Mouse (Mus musculus) midbrain, embryonic 15.5 days (tissue): ENCODE data around the gene Tpst2. TPM values are rescaled to one million over a fixed set of nuclear protein-coding genes. Genes with fewer than 3 reads are reported as not detected.
A peak's percentile ranks its signal among the peaks of the same experiment; 100 is the strongest.

Experiments
- ATAC-seq: fragments of 200-750 bp; cut with Nextera tagmentation; replicated peaks from 2 replicates; pipeline ENCODE4 v1.8.0; 2017; ENCODE audit warnings: moderate TSS enrichment
- H3K27ac ChIP-seq: fragments of 300-500 bp; sonication (generic); 2 replicates; pipeline ENCODE4 v1.5.1; 2015; ENCODE audit warnings: mild to moderate bottlenecking, inconsistent platforms
- H3K27me3 ChIP-seq: fragments of 300-500 bp; sonication (generic); replicated peaks from 2 replicates; pipeline ENCODE4 v1.6.1; 2015; ENCODE audit warnings: inconsistent platforms
- H3K36me3 ChIP-seq: fragments of 300-500 bp; sonication (generic); replicated peaks from 2 replicates; pipeline ENCODE4 v1.6.1; 2015; ENCODE audit warnings: inconsistent platforms
- H3K4me1 ChIP-seq: fragments of 300-500 bp; sonication (generic); 2 replicates; pipeline ENCODE4 v1.6.1; 2015; ENCODE audit warnings: inconsistent platforms
- H3K4me2 ChIP-seq: fragments of 300-500 bp; sonication (generic); 2 replicates; pipeline ENCODE4 v1.6.1; 2015; ENCODE audit warnings: inconsistent platforms, mild to moderate bottlenecking, moderate library complexity
- H3K4me3 ChIP-seq: fragments of 300-500 bp; sonication (generic); 2 replicates; pipeline ENCODE4 v1.5.1; 2015; ENCODE audit warnings: mild to moderate bottlenecking, inconsistent platforms
- H3K9ac ChIP-seq: fragments of 300-500 bp; sonication (generic); 2 replicates; pipeline ENCODE4 v1.6.1; 2015; ENCODE audit warnings: mild to moderate bottlenecking, inconsistent platforms
- H3K9me3 ChIP-seq: fragments of 300-500 bp; sonication (generic); 2 replicates; pipeline ENCODE4 v1.6.1; 2016; ENCODE audit warnings: inconsistent platforms
- WGBS: fragments of 180-500 bp; shearing (Covaris S2); methylation state at CpG from one replicate; pipeline ENCODE4 v1.1.7; 2015; ENCODE audit warnings: mixed read lengths; 5-methylcytosine and 5-hydroxymethylcytosine counted together
- polyA plus RNA-seq: library from polyadenylated mRNA; unstranded; fragments of >200 nt; fragmentation: Nextera tagmentation; extraction: Ambion mirVana; gene quantifications from 2 replicates; pipeline ENCODE4 v1.2.1, GENCODE M21; 2015

The Tpst2 gene
- polyA plus RNA-seq, result 29.4 and 33.7 TPM in 2 replicates

- WGBS, result 0% methylated on average over 59 of the region's 62 CpGs
- peak; percentile 94 for ATAC-seq
- Histone ChIP-seq H3K27ac (peak within 1 kb of the TSS; percentile 85), H3K9me3 (no peaks in the 10 kb centered on the region), H3K4me3 (peak within 1 kb of the TSS; percentile 80), H3K4me1 (peaks cover 25% of the 10 kb centered on the region), H3K4me2 (peak within 1 kb of the TSS; percentile 95), H3K27me3 (no peaks in the 10 kb centered on the region), H3K36me3 (no peaks in the 10 kb centered on the region), H3K9ac (peak within 1 kb of the TSS; percentile 59)
Observed at GRCm38 (mm10) chr5:112276267-112276873, at the start of gene Tpst2. Gene Tpst2 (plus strand): TSS chr5:112276691.

GRCm38 (mm10) chr5:112227354-112227753 lies 49.1 kb upstream of the Tpst2 start:
- under 1% methylated on average over 30 of the region's 30 CpGs for WGBS
- H3K9ac ChIP-seq, result peak overlapping the region; percentile 94

GRCm38 (mm10) chr5:112227898-112228239 lies 48.6 kb upstream of the Tpst2 start:
- Histone ChIP-seq H3K9me3 (no peaks in the 10 kb centered on the region), H3K27me3 (no peaks in the 10 kb centered on the region), H3K27ac (peak overlapping the region; percentile 97), H3K4me1 (peaks cover 41% of the 10 kb centered on the region), H3K36me3 (peaks cover 7% of the 10 kb centered on the region), H3K4me3 (peak overlapping the region; percentile 76), H3K4me2 (peak overlapping the region; percentile 82), H3K9ac (peak overlapping the region; percentile 94)
- ATAC-seq, result no peak; the same call in 1 of the 2 replicates
- WGBS, result under 1% methylated on average over 13 of the region's 13 CpGs

More at GRCm38 (mm10) chr5:112227354-112227753, 49.1 kb upstream of the Tpst2 start:
- ATAC-seq, result peak; percentile 6; the same call in 1 of the 2 replicates
- peaks cover 47% of the 10 kb centered on the region for H3K4me1 ChIP-seq
- peak overlapping the region; percentile 76 for H3K4me3 ChIP-seq
- no peaks in the 10 kb centered on the region for H3K9me3 ChIP-seq
- no peaks in the 10 kb centered on the region for H3K27me3 ChIP-seq
- H3K4me2 ChIP-seq, result peak overlapping the region; percentile 82
- H3K27ac ChIP-seq, result peak overlapping the region; percentile 97
- H3K36me3 ChIP-seq, result peaks cover 9% of the 10 kb centered on the region

- peaks cover 1% of the 10 kb centered on the region for H3K36me3 ChIP-seq
- H3K9me3 ChIP-seq, result no peaks in the 10 kb centered on the region
- H3K27ac ChIP-seq, result peak overlapping the region; percentile 97
- ATAC-seq, result peak; percentile 88
- peak overlapping the region; percentile 76 for H3K4me3 ChIP-seq
- H3K27me3 ChIP-seq, result no peaks in the 10 kb centered on the region
- H3K9ac ChIP-seq, result peak overlapping the region; percentile 94
- peaks cover 36% of the 10 kb centered on the region for H3K4me1 ChIP-seq
- peak overlapping the region; percentile 82 for H3K4me2 ChIP-seq
- WGBS, result under 1% methylated on average over 57 of the region's 57 CpGs
Observed at GRCm38 (mm10) chr5:112228240-112229076, 48.0 kb upstream of the Tpst2 start.

- no peak for ATAC-seq
- Histone ChIP-seq H3K4me1 (peaks cover 30% of the 10 kb centered on the region), H3K36me3 (no peaks in the 10 kb centered on the region), H3K27me3 (no peaks in the 10 kb centered on the region), H3K4me2 (no peak overlapping the region), H3K27ac (no peak overlapping the region), H3K4me3 (no peak overlapping the region), H3K9ac (no peak overlapping the region), H3K9me3 (no peaks in the 10 kb centered on the region)
- WGBS, result 62% methylated on average over 5 of the region's 5 CpGs
Observed at GRCm38 (mm10) chr5:112235806-112236205, 40.7 kb upstream of the Tpst2 start.

- no peak overlapping the region for H3K4me3 ChIP-seq
- WGBS, result 71% methylated on average over 2 of the region's 2 CpGs
- peak overlapping the region; percentile 86 for H3K27ac ChIP-seq
- H3K36me3 ChIP-seq, result no peaks in the 10 kb centered on the region
- no peaks in the 10 kb centered on the region for H3K9me3 ChIP-seq
- H3K27me3 ChIP-seq, result no peaks in the 10 kb centered on the region
- H3K9ac ChIP-seq, result peak overlapping the region; percentile 40; the same call in 1 of the 2 replicates
- ATAC-seq, result no peak
- H3K4me2 ChIP-seq, result no peak overlapping the region; the same call in 1 of the 2 replicates
- H3K4me1 ChIP-seq, result peaks cover 30% of the 10 kb centered on the region
Observed at GRCm38 (mm10) chr5:112236631-112237030, 39.9 kb upstream of the Tpst2 start.

GRCm38 (mm10) chr5:112237439-112237838 lies 39.1 kb upstream of the Tpst2 start:
- Histone ChIP-seq H3K9ac (peak overlapping the region; percentile 40), H3K4me2 (peak overlapping the region; percentile 39), H3K4me3 (peak overlapping the region; percentile 21), H3K27me3 (no peaks in the 10 kb centered on the region), H3K36me3 (no peaks in the 10 kb centered on the region), H3K4me1 (peaks cover 30% of the 10 kb centered on the region), H3K27ac (peak overlapping the region; percentile 86), H3K9me3 (no peaks in the 10 kb centered on the region)
- WGBS, result under 1% methylated on average over 15 of the region's 16 CpGs
- peak; percentile 79 for ATAC-seq

GRCm38 (mm10) chr5:112237866-112238570 lies 38.5 kb upstream of the Tpst2 start:
- no peaks in the 10 kb centered on the region for H3K36me3 ChIP-seq
- H3K4me3 ChIP-seq, result no peak overlapping the region
- 39% methylated on average over 9 of the region's 9 CpGs for WGBS
- no peaks in the 10 kb centered on the region for H3K27me3 ChIP-seq
- peak overlapping the region; percentile 40; the same call in 1 of the 2 replicates for H3K9ac ChIP-seq
- peak; percentile 19 for ATAC-seq
- no peaks in the 10 kb centered on the region for H3K9me3 ChIP-seq
- peak overlapping the region; percentile 86 for H3K27ac ChIP-seq
- peak overlapping the region; percentile 39 for H3K4me2 ChIP-seq
- peaks cover 30% of the 10 kb centered on the region for H3K4me1 ChIP-seq

- WGBS, result 39% methylated on average over 3 of the region's 3 CpGs
- no peaks in the 10 kb centered on the region for H3K36me3 ChIP-seq
- no peak for ATAC-seq
- H3K9me3 ChIP-seq, result no peaks in the 10 kb centered on the region
- H3K27me3 ChIP-seq, result no peaks in the 10 kb centered on the region
- H3K4me2 ChIP-seq, result no peak overlapping the region
- H3K4me3 ChIP-seq, result no peak overlapping the region
- peak overlapping the region; percentile 86 for H3K27ac ChIP-seq
- H3K4me1 ChIP-seq, result peaks cover 30% of the 10 kb centered on the region
- H3K9ac ChIP-seq, result no peak overlapping the region
Observed at GRCm38 (mm10) chr5:112238781-112239482, 37.6 kb upstream of the Tpst2 start.

GRCm38 (mm10) chr5:112240761-112241160 lies 35.7 kb upstream of the Tpst2 start:
- Histone ChIP-seq H3K36me3 (no peaks in the 10 kb centered on the region), H3K27ac (no peak overlapping the region), H3K4me3 (no peak overlapping the region), H3K4me1 (peaks cover 30% of the 10 kb centered on the region), H3K27me3 (no peaks in the 10 kb centered on the region), H3K9ac (no peak overlapping the region), H3K4me2 (no peak overlapping the region), H3K9me3 (no peaks in the 10 kb centered on the region)
- peak; percentile 19 for ATAC-seq
- 0% methylated on average over 10 of the region's 10 CpGs for WGBS

GRCm38 (mm10) chr5:112241849-112242248 lies 34.6 kb upstream of the Tpst2 start:
- Histone ChIP-seq H3K27me3 (no peaks in the 10 kb centered on the region), H3K27ac (no peak overlapping the region), H3K9ac (no peak overlapping the region), H3K4me1 (peaks cover 22% of the 10 kb centered on the region), H3K36me3 (no peaks in the 10 kb centered on the region), H3K4me2 (no peak overlapping the region), H3K4me3 (no peak overlapping the region), H3K9me3 (no peaks in the 10 kb centered on the region)
- 82% methylated on average over 2 of the region's 2 CpGs for WGBS
- no peak for ATAC-seq
